Mouse (Mus musculus): Measurements from ENCODE around the gene Slc2a12.

The Slc2a12 gene

DNA sequence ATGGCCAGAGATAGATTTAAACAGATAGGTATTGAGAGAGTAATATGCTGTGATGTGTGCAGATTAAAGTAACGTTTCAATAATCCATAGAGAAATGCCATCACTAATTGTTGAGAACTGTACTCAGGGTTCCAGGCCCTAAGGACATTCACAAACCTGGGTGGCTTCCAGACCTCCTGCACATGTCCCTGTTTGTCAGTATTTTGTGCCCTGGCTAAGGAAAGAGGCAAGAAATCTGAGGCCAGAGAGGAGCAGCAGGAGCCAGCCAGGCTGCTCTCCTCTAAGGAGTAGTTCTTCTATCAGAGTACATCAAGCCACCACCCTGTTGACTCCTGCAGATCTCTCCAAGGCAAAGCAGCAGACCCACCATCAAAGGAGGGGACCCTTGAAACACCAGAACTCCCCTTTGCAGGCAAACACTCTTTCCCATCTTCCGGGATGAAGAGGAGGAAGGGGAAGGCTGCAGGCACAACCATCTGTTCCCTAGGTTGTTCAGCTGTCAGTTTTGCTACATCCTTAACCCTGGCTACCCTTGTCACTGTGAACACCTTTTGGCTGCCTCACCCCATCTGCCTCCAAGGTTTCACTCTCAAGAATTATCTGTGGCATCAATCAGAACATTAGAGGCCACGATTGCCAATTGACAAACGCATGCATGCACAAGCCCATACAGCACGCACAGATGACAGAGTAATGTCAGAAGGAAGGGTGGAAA is 15.6 kb downstream of the Slc2a12 start:
- DNase-seq (ENCODE audit: low spot score) = no peak

DNA sequence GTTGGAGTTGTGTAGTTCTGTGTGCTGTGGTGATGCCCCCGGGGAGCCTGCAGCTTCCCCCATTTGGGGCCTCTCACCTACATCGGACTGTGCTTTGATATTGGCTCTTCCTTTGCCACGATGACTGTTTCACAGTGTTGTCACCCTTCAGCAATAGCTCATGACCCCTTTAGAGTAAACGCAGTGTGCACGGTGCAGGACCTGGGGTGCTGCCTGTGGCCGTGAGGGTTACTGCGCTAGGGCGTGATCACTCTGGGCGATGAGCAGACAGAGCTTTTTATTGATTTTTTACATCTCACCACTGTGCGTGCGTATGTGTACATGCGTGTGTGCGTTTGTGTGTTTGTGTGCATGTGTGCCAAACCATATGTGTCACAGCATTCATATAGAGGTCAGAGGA is 23.7 kb downstream of the Slc2a12 start:
- DNase-seq (ENCODE audit: low spot score) = no peak

DNA sequence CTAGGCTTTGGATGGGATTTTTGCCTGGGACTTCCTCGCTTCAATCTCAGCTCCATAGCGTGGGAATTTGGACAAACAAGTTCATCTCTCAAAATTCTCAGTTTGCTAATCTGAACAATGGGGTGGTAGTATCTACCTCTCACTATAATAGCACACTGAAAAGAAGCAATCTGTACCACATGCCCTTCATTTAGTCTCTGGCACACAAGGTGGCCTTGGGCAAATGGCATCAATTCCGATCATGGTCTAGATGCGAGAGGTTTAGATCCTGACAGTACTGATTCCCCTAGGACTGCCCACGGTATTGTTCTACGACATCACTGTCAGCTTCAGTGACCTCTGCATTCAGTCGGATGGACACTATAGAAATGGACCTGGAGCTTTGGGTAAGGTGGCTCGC is 29.4 kb downstream of the Slc2a12 start:
- no peak for DNase-seq (ENCODE audit: low spot score)

DNA sequence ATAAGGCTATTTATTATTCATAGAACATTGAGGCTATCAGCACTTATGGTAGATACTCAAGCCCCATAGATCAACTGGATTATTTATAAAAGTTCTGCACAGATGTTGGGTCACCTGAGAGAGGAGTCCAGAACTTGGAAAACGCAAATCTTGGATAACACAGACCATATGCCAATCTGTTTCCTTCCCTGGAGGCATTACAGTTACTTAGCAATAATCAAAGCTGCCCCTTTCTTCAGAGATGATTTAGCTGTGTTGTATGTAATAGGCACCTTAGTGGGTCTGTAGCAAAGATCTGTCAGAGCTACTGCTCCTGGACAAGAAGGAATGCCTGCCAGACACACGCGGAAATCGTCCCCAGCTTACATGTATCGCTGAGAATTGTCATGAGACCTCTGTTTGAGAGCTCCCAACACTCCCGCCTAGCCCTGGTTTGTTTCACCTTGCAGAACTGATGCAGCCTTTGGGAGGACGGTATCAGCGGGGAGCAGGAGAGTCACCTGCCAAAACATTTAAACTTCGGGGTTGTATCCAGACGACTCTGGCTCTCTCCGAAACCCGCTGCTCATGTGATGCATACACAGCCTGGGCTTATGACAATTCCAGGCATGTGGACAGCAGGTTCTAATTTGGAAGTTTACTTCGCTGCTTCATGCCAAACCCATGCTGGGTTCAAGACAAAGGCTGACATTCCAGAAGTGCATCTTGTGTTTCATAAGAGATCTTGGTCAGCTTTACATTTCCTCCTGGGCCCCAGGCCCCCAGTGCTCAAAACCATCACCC is 31.2 kb downstream of the Slc2a12 start:
- no peak for DNase-seq (ENCODE audit: low spot score)

DNA sequence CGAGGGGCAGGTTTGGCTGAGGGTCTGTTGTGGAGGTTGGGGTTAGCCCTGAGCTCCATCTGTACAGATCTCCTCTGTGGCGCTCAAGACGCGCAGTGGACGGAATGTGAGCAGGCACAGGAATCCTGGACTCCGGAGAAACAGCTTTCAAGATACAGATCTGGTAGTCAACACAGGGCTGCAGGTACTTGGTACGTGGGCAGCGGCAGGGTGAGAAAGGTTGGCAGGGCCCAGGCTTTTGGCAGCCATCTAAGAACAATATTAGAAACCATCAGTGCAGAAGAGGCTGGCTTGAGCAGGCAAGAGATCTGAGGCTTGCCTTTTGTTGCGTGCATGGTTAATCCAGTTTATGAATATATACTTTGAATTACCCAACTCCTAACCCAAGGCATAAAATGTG is 51.4 kb downstream of the Slc2a12 start:
- no peak for DNase-seq (ENCODE audit: low spot score)

DNA sequence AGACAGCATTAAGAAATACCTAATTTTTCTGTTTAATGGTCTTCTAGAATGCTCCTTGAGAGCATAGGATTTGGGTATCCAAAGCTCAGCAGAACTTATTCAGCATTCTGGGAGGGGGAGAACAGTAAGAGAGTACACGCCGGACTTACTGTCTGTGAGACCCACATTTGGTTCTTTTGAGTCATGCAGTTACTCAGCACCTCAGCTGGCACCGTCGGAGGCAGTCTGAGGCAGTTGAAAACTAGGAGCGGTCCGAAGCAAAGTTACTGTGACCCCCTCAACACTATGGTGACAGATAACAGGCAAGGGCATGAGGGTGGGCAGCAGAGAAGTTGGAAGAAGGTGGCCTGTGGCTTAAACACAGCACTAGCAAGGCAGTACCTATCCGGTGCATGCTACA is 52.1 kb downstream of the Slc2a12 start:
- DNase-seq (ENCODE audit: low spot score) = no peak

DNA sequence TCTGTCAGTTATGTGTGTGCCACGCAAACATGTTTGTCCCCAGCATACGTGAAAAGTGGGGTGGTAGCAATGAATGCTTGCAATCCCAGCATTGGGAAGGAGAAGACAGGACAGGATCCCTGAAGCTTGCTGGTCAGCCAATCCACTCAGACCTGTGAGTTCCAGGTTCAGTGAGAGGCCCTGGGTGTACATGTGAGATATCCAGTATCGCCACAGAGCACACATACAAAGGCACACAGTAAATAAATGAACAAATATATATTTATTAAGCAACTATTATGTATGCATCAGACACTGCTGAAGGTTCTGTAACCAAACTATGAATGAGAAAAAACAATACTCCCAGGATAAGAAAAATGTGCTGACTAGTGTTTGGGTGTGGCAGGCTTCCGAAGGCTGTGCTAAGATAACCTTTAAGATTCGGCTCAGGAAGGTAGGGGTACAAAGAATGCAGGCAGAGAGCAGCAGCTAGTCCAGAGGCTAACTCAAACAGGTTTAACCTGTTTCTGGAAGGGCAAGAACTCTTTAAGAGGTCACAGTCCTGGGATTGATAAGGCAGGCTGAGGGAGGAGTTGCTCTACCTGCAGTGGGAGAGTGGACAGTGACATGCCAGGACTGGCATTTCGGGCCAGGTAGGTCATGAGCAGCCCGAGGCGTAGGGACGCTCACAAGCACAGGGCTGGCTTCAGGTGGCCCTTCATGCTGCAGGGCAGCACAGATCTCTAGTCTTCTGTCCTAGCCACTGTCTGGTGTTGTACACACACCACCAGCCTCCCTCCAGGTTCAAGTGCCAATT is 53.5 kb downstream of the Slc2a12 start:
- DNase-seq (ENCODE audit: low spot score) = no peak

DNA sequence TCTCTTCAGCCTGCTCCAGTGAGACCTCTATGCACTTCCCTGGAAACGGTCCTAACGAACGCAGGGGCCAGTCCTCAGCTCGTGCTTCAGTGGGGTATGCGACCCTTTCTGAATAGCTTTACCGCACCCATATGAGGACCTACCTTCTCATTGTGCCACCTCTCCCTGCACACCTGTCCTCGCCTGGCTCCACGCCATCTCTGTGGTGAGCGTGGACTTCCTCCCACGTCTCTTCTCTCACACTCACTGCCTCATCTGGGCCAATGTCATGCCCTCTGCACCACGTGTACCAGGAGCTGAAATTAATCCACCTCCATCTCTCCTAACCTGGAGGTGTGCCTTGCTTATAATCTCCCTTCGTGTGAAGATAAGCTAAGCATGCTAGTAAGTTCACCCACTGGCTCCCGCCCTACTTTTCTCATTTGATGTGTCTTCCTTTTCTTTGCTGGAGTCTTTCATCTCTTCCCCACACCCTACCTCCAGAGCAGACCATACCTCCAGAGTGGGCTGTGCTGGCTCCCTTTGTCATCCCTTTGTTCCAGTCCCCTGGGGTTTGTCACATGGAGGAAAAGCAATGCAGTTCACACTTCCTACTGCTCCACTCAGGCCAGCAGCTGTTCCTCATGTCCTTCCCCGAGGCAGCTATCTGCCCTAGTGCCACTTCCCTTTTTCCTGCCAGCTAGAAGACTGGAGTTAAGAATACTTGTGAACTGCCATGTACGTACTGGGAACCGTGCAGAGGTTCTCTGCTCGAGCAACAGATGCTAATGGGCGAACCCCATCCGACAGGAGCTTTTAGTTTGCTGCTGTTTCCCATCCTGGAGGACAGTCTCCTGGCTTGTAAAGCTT is 54.9 kb downstream of the Slc2a12 start:
- DNase-seq (ENCODE audit: low spot score) = no peak

DNA sequence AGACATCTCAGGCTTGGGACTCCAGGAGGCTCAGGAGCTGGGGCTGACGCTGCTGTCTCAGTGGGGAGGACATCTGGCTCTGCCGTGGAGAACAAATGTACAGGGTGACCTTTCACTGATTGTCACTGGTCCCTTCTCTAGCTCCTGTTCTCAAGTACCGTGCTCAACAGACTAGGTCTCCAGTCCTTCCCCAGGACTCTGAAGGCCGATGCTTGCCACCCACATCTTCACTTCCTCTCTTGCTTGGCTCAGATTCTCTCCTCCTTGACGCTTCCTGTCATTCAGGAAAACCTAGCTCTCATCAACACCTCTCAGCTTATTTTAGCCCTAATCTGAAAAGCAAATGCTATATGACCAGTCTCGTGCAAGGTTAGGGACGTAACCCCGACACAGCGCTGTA is 56.0 kb downstream of the Slc2a12 start:
- DNase-seq (ENCODE audit: low spot score) = no peak

DNA sequence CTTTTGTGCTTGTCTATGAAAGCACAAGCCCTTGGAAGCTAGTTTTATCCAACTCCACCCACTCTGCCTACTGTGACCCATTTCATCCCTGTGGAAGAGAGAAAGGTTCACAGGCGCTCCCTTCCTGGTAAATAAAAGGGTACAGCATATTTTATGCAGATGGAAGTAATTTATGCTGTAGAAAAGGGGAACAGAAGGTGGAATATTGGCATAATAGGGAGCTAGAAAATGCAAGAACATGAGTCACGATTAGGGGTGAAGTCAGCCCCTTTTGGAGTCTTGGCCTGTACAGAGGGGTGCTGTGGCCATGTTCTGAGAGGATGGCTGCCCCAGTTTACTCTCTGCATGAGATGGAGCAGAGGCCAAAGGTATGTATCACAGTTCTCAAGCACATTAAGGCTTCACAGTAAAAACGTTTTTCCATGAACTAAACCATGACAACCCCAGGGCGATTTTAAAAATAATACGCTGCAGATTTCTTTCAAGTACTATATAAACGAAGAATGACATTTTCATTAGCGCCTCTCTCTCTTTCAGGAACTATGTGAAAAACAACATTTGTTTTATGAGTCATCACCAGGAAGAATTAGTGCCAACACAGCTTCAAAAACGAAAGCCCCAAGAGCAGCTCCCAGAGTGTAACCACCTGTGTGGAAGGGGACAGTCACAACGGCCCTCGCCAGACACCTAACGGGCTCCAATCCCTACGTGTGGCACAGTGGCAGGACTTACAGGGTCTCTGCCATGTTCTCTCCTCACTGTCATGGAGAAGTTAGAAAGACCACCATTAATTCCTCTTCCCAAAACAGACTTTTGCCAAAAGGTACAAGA is 56.9 kb downstream of the Slc2a12 start:
- no peak for DNase-seq (ENCODE audit: low spot score)

DNA sequence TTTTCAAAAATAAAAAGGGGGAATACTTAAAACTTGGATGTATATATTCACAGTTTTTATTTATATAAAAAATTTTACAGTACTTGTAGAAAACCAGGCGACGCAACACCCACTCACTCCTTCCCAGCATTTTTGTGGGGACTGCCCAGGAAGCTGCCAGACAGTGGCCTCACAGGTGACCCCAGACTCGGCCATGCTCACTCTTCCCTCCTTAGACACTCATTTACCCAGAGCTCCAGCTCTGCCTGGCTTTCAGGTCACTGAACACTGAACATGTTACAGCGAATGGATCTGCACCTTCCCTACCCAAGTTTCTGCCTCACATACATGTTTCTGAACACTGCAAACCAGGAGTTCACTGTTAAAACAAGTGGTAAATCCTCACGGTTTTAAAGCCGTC is 59.0 kb downstream of the Slc2a12 start:
- DNase-seq (ENCODE audit: low spot score) = no peak

DNA sequence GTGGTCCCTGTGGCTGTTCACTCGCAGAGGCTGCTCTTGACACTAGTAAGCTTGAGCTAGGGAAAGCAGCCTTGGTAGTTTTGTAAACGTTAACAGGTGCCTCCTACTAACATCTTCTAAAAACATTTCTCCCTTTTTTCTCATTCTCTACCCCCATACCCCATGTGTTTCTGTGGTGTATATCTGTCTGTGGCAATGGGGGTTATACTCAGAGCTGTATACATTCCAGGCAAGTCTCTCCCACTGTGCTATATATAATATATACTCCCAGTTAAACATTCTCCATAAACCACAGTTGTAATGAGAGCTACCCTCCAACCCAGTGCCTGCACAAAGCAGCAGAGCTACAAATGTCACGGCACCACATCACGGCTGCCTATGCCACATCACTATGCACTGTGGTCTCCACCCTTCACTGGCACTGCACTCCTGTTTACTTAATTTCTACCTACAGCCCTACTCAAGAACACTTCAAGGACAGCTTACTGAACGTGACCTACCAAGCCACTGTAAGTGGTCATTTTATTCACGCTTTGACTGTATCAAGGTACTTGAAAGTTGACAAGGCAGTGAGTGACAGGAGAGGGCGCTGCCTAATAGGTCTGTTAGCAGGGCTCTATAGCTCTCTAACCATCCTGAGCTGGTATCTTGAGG is 63.5 kb downstream of the Slc2a12 start:
- DNase-seq (ENCODE audit: low spot score) = no peak

DNA sequence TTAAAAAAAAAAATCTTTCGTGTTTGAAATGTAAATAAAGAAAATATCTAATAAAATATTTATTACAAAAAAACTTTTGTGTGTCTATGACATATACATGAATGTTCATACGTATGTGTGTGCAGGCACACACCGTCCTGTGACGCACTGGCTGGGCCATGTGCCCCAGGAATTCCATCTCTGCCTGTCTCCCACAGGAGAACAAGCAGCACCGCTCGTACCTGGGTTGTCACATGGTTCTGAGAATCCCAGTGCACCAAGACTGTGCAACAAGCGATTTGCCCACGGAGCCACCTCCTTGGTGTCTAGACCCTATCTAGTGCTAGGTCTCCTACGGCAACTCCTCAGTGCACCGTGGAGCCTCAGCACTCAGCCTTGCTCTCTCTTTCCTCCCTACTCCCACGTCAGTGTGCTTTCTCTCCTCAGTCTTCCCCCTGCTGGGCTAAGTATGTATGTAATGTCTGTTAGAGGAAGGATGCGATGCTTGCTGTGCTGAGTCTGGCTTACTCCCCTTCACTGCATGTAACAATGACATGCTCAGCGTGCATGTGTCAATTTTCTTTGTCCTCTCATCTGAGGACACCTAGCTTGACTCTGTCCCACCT is 65.5 kb downstream of the Slc2a12 start:
- no peak for DNase-seq (ENCODE audit: low spot score)

DNA sequence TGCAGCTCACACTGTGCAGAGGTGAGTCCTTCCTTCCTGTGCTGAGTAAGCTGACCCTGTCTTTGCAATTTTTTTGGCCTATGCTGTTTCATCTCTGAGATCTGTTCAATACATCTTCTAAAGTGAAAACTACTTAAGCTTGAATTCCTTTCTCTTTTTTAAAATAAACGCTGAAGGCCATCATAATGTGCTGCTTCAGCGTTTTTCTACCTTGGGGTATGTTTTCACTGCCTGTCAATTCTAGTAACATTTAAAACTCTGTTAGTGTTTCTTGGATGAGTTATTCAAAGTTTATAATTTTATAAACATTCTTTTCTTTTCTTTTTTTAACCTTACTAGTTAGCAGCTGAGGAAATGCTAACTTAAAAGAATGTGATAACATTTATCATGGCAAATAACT is 68.1 kb downstream of the Slc2a12 start:
- no peak for DNase-seq (ENCODE audit: low spot score)

DNA sequence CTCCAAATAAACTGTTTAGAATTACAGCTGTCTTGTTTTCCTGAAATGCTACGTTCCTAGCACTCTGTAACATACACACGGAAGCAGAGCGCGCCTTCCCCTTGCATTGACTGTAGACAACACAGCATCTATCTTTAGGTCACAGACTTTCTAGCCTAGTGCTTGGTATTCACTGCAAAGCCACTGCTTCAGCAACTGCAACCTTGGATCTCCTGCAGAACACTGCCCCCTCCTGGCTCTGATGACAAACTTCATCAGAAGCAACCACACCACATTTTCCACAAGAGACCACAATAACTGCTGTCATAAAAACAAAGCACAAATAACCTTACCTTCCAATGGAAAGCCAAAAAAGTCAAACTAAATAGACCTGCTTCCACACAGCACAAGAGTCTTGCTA is 69.7 kb downstream of the Slc2a12 start:
- DNase-seq (ENCODE audit: low spot score) = no peak

DNA sequence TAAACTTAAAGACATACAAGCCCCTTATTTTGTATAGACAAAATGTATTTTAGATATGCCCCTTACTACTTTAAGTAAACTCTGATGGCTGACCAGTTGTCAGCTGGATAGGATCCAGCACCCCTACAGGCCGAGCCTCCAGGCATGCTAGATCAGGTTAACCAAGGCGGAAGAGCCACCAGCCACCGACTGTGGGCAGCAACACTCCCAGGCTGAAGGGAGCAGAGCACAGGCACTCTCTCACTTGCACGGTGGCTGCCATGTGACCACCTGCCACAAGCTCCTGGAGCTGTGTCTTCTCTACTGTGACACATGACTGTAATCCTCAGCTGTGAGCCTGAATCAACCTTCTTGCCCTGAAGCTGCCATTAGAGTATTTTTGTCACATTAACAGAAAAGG is 73.7 kb downstream of the Slc2a12 start:
- DNase-seq (ENCODE audit: low spot score) = no peak

DNA sequence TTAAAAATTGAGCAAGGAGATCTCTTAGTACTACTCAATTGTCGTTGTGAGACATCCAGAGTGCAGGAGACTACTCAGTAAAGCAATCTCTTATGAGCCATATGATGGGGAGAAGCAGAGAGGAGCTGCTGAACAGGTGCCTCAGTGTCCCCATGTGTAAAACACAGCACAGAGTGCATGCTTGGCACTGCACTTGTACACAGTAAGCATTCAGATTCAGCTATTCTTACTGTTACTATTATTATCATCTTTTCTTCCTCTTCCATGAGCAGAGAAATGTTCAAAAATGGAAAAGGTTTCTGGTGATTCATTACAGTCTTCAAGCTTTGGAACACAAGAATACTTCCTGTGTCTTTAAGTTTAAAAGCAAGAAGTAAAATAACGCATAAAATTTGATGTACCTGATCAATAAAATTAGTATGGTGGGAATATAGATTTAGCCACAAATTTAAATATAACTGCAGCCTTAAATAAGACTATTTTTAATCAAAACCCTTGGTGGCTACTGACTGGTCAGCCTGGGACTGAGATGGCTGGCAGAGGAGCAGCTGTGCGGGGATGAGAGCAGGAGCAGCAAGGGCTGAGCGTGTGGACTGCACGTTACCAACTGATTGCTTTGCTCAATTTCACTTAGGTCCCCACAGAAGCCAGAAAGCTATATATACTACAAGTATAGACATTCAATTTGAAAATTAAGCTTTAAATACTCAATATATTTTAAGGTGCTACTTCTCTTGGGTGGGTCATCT is 76.1 kb downstream of the Slc2a12 start:
- no peak for DNase-seq (ENCODE audit: low spot score)

DNA sequence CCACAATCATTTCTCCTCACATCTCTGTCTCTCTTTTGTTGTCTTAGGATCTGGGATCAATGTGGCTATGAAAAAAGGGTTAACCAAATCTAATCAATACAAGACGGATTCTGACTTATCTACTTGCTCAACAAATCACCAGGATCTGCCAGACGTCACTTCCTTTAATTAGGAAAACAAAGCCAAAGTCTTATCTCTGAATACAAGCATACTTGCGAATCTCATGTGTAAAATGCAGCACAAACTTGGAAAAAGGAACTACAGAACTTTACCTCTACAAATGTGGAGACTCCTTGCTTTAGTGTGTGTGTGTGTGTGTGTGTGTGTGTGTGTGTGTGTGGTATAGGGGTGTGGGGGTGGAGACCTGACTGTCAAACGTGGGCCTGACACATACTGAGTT is 80.4 kb downstream of the Slc2a12 start:
- no peak for DNase-seq (ENCODE audit: low spot score)

DNA sequence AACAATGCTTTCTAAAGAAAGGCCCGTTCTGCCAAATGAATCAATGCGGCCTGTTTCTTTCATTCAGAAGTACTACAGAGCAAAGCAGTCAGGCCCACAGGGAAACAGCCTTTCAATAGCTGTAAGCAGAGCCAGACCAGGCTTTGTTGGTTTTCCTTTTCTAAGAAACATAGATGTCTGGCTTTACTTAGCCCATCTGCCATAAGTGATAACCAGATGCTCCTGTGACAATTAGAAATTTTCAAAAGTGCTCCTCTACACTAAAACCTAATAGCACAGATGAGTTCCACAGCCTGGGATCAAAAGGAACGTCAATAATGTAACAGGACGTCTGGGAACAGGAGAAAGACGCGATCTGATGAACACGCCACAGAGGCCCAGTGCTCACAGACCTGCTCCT is 81.5 kb downstream of the Slc2a12 start:
- no peak for DNase-seq (ENCODE audit: low spot score)
